Mouse (Mus musculus) embryo, embryonic 11.5 days (tissue): ENCODE results near the gene Pola1.

Experiments used
- DNase-seq: peaks from one replicate; pipeline ENCODE4 v3.0.0-alpha.2; 2012; ENCODE audit warnings: low read depth, low spot score

Gene Pola1

DNA sequence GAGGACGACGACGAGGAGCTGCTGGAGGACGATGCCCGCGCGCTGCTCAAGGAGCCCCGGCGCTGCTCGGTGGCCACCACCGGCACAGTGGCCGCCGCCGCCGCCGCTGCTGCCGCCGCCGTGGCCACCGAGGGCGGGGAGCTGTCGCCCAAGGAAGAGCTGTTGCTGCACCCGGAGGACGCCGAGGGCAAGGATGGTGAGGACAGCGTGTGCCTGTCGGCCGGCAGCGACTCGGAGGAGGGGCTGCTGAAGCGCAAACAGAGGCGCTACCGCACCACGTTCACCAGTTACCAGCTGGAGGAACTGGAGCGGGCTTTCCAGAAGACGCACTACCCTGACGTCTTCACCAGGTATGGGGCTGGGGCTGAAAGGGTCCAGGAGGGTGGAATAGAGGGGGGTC, 342.9 kb downstream of the Pola1 start:
- no peak for DNase-seq

DNA sequence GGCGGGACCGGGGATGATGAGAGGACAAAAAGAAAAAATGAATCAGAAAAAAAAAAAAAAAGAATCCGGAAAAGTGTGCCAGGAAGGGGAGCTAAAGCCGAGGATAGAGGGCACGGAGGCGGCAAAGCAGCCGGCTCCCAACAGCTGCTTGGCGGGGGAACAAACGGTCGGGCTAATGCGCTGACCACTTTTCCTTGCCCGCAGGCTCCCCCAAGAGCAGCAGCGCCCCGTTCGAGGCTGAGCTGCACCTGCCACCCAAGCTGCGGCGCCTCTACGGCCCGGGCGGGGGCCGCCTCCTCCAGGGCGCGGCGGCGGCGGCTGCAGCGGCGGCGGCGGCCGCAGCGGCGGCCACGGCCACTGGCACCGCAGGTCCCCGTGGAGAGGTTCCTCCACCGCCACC, 343.6 kb downstream of the Pola1 start:
- DNase-seq = no peak

DNA sequence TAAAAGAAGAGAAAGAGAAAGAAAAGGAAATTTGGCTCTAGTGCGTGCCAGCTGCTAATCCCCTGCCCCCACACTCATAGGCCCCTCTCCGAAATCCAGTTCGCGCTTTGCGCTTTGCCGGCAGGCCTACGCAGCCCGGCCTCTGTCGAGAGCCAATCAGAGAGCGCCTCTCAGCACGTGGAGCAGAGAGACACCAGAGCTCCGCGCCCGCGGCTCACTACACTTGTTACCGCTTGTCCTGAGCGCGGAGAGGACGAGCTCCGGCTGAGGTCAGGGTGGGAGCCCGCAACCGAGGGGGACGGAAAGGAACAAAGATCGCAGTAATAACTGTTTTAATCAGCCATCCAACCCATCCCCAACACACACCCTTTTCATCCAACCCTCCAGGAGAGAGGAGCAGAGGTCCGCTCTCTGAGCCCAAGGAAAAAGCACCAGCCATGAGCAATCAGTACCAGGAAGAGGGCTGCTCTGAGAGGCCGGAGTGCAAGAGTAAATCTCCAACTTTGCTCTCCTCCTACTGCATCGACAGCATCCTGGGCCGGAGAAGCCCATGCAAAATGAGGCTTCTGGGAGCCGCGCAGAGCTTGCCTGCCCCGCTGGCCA, 345.6 kb downstream of the Pola1 start, which contains the start of gene Arx:
Arx (plus strand) TSS at position 155 of the 603 bp plus-strand sequence.
- peak; percentile 62 for DNase-seq

DNA sequence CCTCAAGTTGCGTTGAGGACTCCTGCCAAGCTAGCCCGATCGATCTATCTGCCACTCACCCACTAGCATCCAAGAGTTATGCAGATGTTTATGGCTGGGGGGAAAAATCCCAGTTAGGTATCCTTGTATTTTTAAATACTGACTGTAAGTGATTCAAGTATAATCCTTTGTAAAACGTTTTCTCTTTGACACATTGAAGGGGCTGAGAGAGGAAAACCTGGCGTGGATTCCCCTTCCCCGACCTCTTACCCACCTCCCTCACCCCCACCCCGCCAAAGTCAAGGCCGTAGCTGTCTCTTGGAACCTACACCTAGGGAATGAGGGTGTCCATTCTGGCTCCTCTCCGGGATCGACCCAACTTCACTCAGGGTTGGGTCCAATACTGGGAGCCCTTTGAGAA, 346.9 kb downstream of the Pola1 start:
- no peak for DNase-seq

DNA sequence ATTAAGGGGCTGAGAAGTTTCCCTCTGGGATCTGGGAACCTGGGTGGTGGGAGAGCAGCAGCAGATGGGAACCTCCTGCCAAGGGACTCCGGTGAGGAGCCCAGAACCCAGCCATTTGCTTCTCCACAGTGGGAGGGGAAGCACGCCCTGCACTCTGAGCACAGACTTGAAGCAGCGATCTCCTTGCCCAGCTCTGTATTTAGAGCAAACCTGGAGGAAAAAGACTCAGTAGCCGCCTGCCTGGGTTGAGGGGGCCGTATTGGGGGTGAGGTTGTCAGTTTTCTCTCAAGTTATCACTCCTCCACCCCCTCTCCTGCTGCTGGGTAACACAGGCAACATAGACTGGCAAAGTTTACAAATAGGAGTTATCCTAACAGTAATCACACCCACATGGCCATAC, 350.2 kb downstream of the Pola1 start:
- DNase-seq = no peak

DNA sequence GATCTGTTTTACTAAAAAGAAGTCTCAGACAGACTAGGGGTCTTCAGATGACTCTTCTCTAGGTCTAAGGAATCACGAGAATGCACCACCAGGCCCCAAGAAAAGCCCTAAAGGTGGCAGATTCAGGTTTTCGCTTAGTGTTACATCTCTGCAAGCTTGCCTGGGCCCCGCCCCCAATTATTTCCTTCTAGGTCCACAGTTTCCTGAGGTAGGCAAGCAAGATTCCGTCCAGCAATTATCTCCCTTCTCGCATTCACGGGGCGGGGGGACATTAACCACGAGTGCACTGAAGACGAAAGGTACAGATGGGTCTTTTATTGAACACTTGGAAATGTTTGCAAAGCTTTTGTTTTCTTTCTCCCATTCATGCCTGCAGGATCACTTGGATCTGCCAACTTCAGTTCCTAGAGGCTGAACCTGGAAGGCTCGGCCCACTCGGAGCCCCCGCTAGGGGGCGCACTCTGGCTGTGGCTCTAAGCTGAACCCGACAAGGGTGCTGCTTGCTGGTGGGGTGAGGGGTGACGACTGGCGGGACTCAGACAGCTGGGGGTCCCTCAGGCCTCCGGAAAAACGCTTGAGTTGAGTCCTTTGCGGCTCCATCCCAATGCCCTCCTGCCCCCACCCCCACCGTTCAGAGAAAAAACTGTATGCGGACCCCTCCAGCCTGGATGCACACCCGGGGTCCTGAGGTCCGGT, 350.8 kb downstream of the Pola1 start:
- DNase-seq = no peak

DNA sequence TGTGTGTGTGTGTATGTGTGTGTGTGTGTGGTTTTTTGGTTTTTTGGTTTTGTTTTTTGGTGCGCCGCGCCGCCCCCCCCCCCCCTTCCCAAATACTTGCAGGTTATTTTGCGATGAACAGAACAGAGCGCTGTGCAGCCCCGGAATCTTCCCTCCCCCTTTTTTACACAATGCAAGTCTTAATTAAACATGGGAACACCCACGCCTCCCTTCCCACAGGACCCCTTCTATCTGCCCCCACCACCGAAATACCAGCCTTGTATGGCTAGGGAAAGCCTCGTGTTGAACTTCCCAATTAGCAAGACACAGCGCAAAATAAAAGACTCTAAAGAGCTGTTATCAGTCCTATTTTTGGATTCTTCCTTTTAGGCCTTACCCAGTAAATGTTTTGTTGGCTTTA, 352.0 kb downstream of the Pola1 start:
- DNase-seq = no peak

DNA sequence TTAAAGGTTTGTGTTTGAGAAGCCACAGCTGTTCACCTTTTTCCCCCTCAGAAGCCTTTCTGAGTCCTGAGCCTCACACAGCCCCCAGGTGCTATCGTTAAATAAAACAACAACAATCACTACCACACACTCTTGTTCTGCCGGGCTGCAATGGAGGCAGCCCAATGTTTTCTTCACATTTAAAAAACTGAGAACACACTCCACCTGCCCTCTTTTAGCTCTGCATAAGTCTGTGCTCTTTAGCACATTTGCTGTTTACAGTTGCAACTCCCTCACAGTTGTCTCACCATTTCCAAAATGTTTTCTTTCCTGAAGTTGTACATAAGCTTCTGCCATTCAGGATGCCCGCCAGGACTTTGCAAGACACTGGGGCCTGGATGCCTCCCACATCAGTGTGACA, 356.3 kb downstream of the Pola1 start:
- no peak for DNase-seq
